Mouse (Mus musculus): Measurements from ENCODE around the gene Nefh. TPM values are rescaled to one million over a fixed set of nuclear protein-coding genes. Genes with fewer than 3 reads are reported as not detected.

Nefh gene
- polyA plus RNA-seq, 1 experiment from 2014 or later, result 0.06 TPM

DNA sequence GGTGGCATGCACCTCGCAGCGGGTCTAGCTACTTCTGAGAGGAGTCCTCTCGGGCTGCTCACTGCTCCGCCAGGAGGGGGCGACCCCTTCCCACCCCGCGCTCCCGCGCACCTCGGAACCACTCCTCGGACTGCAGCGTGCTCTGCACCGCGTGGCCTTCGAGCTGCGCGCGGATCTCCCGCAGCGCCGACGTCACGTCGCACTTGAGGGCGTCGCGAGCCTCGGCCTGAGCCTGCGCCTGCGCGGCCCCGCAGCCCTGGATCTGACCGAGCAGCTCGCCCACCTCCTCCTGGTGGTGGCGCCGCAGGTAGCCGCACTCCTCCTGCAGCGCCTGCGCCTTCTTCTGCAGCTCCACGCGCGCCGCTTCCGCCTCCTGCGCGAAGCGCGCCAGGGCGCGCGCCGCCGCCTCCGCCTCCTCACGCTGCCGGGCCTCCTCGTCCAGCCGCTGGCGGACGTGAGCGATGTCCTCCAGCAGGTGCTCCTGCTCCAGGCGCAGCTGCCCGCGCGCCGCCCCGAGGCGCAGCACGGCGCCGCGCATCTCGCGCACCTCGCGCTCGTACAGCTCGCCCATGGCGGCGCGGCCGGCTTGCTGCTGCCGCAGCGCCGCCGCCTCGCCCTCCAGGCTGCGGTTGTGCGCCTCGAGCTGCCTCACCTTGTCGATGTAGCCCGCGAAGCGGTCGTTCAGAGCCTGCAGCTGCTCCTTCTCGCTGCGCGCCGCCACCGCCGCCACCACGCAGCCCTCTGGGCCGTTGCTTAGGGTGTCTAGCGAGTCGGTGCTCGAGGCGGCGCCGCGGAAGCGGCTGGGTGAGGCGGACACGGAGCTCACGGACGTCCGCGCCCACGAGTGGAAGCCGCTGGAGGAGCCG is 684 bp downstream of the Nefh start:
- DNase-seq (ENCODE audit: low spot score), result peak; percentile 48
- no peak overlapping the region for H3K9ac ChIP-seq (replicated peaks; ENCODE audit: low read depth)
- peak overlapping the region; percentile 43 for H3K4me3 ChIP-seq (ENCODE audit: low read depth, low read length)
- H3K27ac ChIP-seq (ENCODE audit: low read length), result no peak overlapping the region
- no peaks in the 10 kb centered on the region for H3K36me3 ChIP-seq (ENCODE audit: insufficient read depth, low read length)
- peaks cover 44% of the 10 kb centered on the region for H3K27me3 ChIP-seq (replicated peaks; ENCODE audit: insufficient read depth, low read length)
- WGBS, result under 1% methylated on average over 86 of the region's 120 CpGs
- H3K4me2 ChIP-seq (replicated peaks; ENCODE audit: low read depth, low read length), result peak overlapping the region; percentile 75
- peak; percentile 63 for ATAC-seq
- H3K9me3 ChIP-seq (ENCODE audit: low read length), result no peaks in the 10 kb centered on the region
- peaks cover 6% of the 10 kb centered on the region; the same call in 1 of the 2 replicates for H3K4me1 ChIP-seq (ENCODE audit: insufficient read depth, low read depth, low read length)
- TF ChIP-seq EP300 (IDR thresholded peaks at IDR 0.05) (no peak), CTCF (IDR thresholded peaks at IDR 0.05) (no peak; the same call in none of the 2 replicates)

DNA sequence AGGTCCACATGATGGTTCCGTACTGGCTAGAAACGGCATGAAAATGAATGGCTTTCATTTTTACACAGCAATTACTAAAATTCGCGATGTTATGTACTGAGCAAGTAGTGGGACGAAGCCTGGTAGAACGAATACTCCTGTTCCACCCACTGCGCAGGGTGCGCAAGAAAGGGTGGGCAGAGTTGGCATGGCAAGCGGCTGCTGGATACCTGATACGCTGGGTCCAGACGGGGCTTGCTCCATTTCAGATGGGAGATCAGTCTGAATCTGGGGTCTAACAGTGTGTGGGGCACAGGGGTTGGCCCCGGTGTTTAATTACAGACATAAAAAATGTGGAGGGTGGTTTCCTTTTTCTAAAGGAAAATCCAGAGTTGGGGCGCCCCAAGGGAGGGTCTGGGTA is 1.3 kb downstream of the Nefh start:
- DNase-seq (ENCODE audit: low spot score) (no peak), ATAC-seq (no peak)
- Histone ChIP-seq H3K27ac (ENCODE audit: low read length) (no peak overlapping the region), H3K4me1 (ENCODE audit: insufficient read depth, low read depth, low read length) (peaks cover 6% of the 10 kb centered on the region; the same call in 1 of the 2 replicates), H3K4me3 (ENCODE audit: low read depth, low read length) (peak overlapping the region; percentile 43), H3K27me3 (replicated peaks; ENCODE audit: insufficient read depth, low read length) (peaks cover 44% of the 10 kb centered on the region), H3K9me3 (ENCODE audit: low read length) (no peaks in the 10 kb centered on the region), H3K36me3 (ENCODE audit: insufficient read depth, low read length) (no peaks in the 10 kb centered on the region), H3K4me2 (replicated peaks; ENCODE audit: low read depth, low read length) (peak overlapping the region; percentile 75), H3K9ac (replicated peaks; ENCODE audit: low read depth) (no peak overlapping the region)
- TF ChIP-seq CTCF (IDR thresholded peaks at IDR 0.05), result no peak
- TF ChIP-seq EP300 (IDR thresholded peaks at IDR 0.05), result no peak
- 47% methylated on average over 13 of the region's 13 CpGs for WGBS

DNA sequence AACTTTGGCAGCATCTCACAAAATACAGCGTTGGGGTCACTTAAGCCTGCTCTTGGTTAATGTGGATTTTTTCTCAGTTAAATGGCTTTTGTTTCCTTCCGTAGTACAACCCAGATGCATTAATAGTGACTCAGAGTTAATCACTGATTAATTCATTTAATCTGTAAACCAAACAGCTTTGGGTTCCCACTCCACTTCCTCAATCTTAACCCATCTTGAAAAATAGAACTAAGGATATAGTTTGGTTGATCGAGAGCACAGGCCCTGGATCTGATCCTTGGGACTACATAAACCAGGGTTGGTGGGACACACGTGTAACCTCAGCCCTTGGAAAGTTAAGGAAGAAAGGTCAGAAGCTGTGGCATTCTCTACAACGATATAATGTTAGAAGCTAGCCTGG is 11.6 kb downstream of the Nefh start:
- Histone ChIP-seq H3K27ac (ENCODE audit: low read length) (no peak overlapping the region), H3K4me2 (replicated peaks; ENCODE audit: low read depth, low read length) (no peak overlapping the region), H3K36me3 (ENCODE audit: insufficient read depth, low read length) (no peaks in the 10 kb centered on the region), H3K9me3 (ENCODE audit: low read length) (no peaks in the 10 kb centered on the region), H3K27me3 (replicated peaks; ENCODE audit: insufficient read depth, low read length) (no peaks in the 10 kb centered on the region), H3K9ac (replicated peaks; ENCODE audit: low read depth) (no peak overlapping the region), H3K4me1 (ENCODE audit: insufficient read depth, low read depth, low read length) (no peaks in the 10 kb centered on the region), H3K4me3 (ENCODE audit: low read depth, low read length) (no peak overlapping the region)
- ATAC-seq (no peak), DNase-seq (ENCODE audit: low spot score) (no peak)
- TF ChIP-seq CTCF (IDR thresholded peaks at IDR 0.05), result no peak
- no peak for TF ChIP-seq EP300 (IDR thresholded peaks at IDR 0.05)
- 81% methylated on average over 5 of the region's 5 CpGs for WGBS

DNA sequence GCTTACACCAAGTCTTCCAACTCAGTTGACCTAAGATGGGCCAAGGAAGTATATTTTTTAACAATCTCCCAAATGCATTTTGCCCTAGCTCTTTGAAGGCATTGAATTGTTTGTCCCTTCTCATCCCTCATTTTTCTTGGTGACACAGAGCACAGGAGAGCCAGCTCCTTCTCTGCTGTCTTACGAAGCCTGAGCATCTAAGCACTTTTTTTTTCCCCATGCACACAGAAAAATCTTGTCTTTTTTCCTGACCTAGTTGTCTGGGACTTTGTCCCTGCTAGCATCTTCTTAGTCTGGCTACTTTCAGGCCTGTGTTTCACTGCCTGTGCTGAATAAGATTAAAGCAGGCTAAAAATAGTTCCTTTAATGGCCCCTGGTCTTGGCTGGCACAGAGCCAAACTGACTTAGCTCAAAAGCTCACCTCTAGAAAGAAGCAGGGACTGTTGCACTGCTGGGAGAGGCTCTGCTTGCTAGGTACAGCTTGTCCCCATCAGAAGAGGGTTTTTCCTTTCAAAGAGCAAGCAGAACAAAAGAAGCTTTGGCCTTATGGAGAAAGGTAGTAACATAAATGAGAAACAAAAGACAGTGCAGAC is 16.8 kb downstream of the Nefh start:
- DNase-seq (ENCODE audit: low spot score) (peak; percentile 19), ATAC-seq (no peak)
- Histone ChIP-seq H3K4me2 (replicated peaks; ENCODE audit: low read depth, low read length) (no peak overlapping the region), H3K4me1 (ENCODE audit: insufficient read depth, low read depth, low read length) (no peaks in the 10 kb centered on the region), H3K27me3 (replicated peaks; ENCODE audit: insufficient read depth, low read length) (no peaks in the 10 kb centered on the region), H3K27ac (ENCODE audit: low read length) (no peak overlapping the region), H3K9me3 (ENCODE audit: low read length) (no peaks in the 10 kb centered on the region), H3K36me3 (ENCODE audit: insufficient read depth, low read length) (no peaks in the 10 kb centered on the region), H3K9ac (replicated peaks; ENCODE audit: low read depth) (no peak overlapping the region), H3K4me3 (ENCODE audit: low read depth, low read length) (no peak overlapping the region)
- no peak for TF ChIP-seq EP300 (IDR thresholded peaks at IDR 0.05)
- no peak for TF ChIP-seq CTCF (IDR thresholded peaks at IDR 0.05)
- WGBS, result 47% methylated on average over 1 of the region's 1 CpGs

DNA sequence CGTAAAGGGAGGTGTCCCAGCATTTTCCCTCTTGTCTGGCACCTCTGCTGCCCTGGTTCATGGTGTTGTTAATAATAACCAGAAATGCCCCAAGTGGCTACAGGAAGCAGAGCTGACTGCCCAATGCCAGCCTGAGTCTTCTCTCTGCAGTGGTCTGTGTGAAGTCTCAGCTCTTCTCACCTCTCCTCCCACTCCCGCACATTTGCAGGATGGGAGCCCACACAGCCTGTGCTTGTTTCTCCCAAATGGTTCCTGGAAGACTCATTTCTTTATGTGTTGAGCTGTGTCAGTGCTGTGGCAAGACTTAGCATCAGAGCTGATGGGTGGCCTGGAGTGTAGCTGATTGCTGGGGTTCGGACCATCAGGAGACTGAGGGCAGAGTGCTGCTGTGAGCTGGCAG is 20.6 kb downstream of the Nefh start:
- WGBS, result 80% methylated on average over 3 of the region's 3 CpGs

DNA sequence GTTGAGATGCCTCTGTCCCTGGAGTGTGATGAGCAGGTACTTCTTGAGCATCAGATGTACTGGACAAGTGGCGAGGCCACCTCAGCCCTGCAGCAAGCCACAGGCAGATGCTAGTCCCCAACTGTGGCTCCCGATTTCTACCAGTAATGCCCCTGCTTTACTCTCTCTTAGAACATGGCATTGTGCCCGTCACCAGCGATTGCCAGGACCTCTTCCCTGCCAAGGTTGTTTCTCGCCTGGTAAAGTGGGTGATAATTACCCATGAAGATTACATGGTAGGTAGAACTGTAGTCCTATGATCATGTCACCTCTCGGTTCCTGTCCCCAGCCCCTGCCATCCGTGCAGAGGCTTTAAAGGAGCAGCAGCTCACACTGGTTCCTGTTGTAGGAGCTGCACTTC is 26.1 kb downstream of the Nefh start:
- no peak for TF ChIP-seq EP300 (IDR thresholded peaks at IDR 0.05)
- no peak for TF ChIP-seq CTCF (IDR thresholded peaks at IDR 0.05)
- Histone ChIP-seq H3K9me3 (ENCODE audit: low read length) (no peaks in the 10 kb centered on the region), H3K27ac (ENCODE audit: low read length) (no peak overlapping the region), H3K4me3 (ENCODE audit: low read depth, low read length) (no peak overlapping the region), H3K4me1 (ENCODE audit: insufficient read depth, low read depth, low read length) (no peaks in the 10 kb centered on the region), H3K27me3 (replicated peaks; ENCODE audit: insufficient read depth, low read length) (no peaks in the 10 kb centered on the region), H3K36me3 (ENCODE audit: insufficient read depth, low read length) (peaks cover 33% of the 10 kb centered on the region), H3K4me2 (replicated peaks; ENCODE audit: low read depth, low read length) (no peak overlapping the region), H3K9ac (replicated peaks; ENCODE audit: low read depth) (no peak overlapping the region)
- 85% methylated on average over 7 of the region's 7 CpGs for WGBS
- ATAC-seq (no peak), DNase-seq (ENCODE audit: low spot score) (no peak)

More for the DNA sequence above, 20.6 kb downstream of the Nefh start:
- no peak for DNase-seq (ENCODE audit: low spot score)
- Histone ChIP-seq H3K27ac (ENCODE audit: low read length) (no peak overlapping the region), H3K4me3 (ENCODE audit: low read depth, low read length) (no peak overlapping the region), H3K9ac (replicated peaks; ENCODE audit: low read depth) (no peak overlapping the region), H3K9me3 (ENCODE audit: low read length) (no peaks in the 10 kb centered on the region), H3K4me2 (replicated peaks; ENCODE audit: low read depth, low read length) (no peak overlapping the region), H3K27me3 (replicated peaks; ENCODE audit: insufficient read depth, low read length) (no peaks in the 10 kb centered on the region), H3K36me3 (ENCODE audit: insufficient read depth, low read length) (peaks cover 4% of the 10 kb centered on the region; the same call in 1 of the 2 replicates), H3K4me1 (ENCODE audit: insufficient read depth, low read depth, low read length) (no peaks in the 10 kb centered on the region)
- ATAC-seq, result no peak
- TF ChIP-seq EP300 (IDR thresholded peaks at IDR 0.05) (no peak), CTCF (IDR thresholded peaks at IDR 0.05) (no peak)
